Mouse (Mus musculus): ENCODE data around the gene Dstyk.

Gene Dstyk

GRCm38 (mm10) chr1:132515339-132515738 lies 98.0 kb downstream of the Dstyk start:
- DNase-seq: peak; percentile 82
